Mouse (Mus musculus) liver, postnatal 0 days (tissue): ENCODE measurements at regions not wholly inside any gene's neighbourhood (a gene's known extent, or its start where the extent isn't known, plus 50 kb on each side); places are given as distances from the start of the nearest gene placed in this dataset.

Experiments
- ATAC-seq: fragments of 200-750 bp; cut with Nextera tagmentation; 2 replicates; pipeline ENCODE4 v1.8.0; 2017; ENCODE audit warnings: mild to moderate bottlenecking, moderate library complexity
- DNase-seq: peaks from one replicate; pipeline ENCODE4 v3.0.0-alpha.2; 2016
- H3K27ac ChIP-seq: fragments of 300-500 bp; sonication (generic); 2 replicates; pipeline ENCODE4 v1.5.1; 2014; ENCODE audit warnings: antibody characterized with exemption, moderate library complexity, mild to moderate bottlenecking, low read depth
- H3K27me3 ChIP-seq: fragments of 300-500 bp; sonication (generic); 2 replicates; pipeline ENCODE4 v1.6.1; 2014; ENCODE audit warnings: low read length, control low read depth, mixed read lengths; ENCODE audit not compliant: insufficient read depth
- H3K36me3 ChIP-seq: fragments of 300-500 bp; sonication (generic); replicated peaks from 2 replicates; pipeline ENCODE4 v1.6.1; 2014; ENCODE audit warnings: mild to moderate bottlenecking, control low read depth, low read length, moderate library complexity, mixed read lengths; ENCODE audit not compliant: insufficient read depth
- H3K4me1 ChIP-seq: fragments of 300-500 bp; sonication (generic); 2 replicates; pipeline ENCODE4 v1.6.1; 2014; ENCODE audit warnings: antibody characterized with exemption, mild to moderate bottlenecking, control low read depth; ENCODE audit not compliant: insufficient read depth
- H3K4me2 ChIP-seq: fragments of 300-500 bp; sonication (generic); 2 replicates; pipeline ENCODE4 v1.6.1; 2014; ENCODE audit warnings: low read depth, mild to moderate bottlenecking, low read length, moderate library complexity, mixed read lengths
- H3K4me3 ChIP-seq: fragments of 300-500 bp; sonication (generic); 2 replicates; pipeline ENCODE4 v1.5.1; 2014; ENCODE audit warnings: low read depth, low read length
- H3K9ac ChIP-seq: fragments of 300-500 bp; sonication (generic); replicated peaks from 2 replicates; pipeline ENCODE4 v1.6.1; 2014; ENCODE audit warnings: mild to moderate bottlenecking, moderate library complexity
- H3K9me3 ChIP-seq: fragments of 300-500 bp; sonication (generic); 2 replicates; pipeline ENCODE4 v1.6.1; 2016; ENCODE audit warnings: mild to moderate bottlenecking, control low read depth, low read length, mixed read lengths
- CTCF ChIP-seq: sonication (generic); IDR thresholded peaks from 2 replicates; pipeline ENCODE4 v1.5.1; 2016; ENCODE audit warnings: antibody characterized with exemption, low read depth
- EP300 ChIP-seq: IDR thresholded peaks from 2 replicates; pipeline ENCODE4 v1.6.1; 2016; ENCODE audit warnings: antibody characterized with exemption, low read depth, mild to moderate bottlenecking
- WGBS: fragments of 180-500 bp; shearing (Covaris S2); extraction: QIAGEN DNeasy Blood & Tissue Kit; methylation state at CpG from one replicate; pipeline ENCODE4 v1.1.7; 2014; ENCODE audit not compliant: insufficient replicate concordance; 5-methylcytosine and 5-hydroxymethylcytosine counted together

DNA sequence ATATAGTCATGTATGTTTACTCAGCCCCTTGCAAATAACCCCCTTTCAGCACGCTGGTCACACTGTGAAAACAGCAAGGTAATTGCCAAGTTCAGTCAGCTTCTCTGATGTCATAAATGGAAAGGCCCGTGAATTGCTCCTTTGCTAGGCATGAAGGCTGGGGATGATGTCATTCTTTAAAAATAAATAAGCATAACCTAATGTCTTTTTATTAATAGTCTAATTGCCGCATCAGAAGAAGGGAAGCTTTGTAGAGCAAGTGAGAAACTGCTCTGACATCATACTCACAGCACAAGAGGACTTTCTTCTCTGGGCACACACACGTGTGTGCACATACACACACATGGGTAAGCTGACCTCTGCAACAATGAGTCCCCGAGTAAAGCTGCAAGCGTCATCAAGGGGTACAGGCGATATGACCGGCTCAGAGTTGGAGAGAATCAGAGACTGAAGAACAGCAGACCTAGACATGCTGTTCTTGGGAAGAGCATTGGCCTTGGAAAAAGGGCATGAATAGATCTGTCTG is 113.2 kb upstream of the Hs3st3a1 start:
- WGBS: 76% methylated on average over 8 of the region's 8 CpGs
- H3K27ac ChIP-seq: no peak overlapping the region
- no peak for ATAC-seq

DNA sequence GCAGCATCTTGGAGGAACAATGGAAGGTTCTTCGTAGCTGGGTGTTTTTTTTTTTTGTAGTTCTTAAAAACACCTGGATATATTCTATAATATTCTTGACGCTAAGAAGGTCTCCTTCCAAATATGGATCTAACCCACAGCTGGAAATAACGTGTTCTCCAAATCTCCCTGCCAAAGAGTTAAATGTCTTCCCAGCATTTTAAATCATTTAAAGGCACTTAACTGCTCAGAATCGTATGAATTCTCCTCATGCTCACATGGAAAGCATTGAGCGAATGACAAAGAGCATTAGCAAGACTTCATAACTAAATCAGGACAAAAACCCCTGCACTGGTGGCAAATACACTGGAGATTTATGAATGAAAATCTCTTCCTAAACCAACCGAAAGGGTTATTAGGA is 117.7 kb upstream of the Hs3st3a1 start:
- ATAC-seq (no peak), DNase-seq (no peak)
- H3K4me1 ChIP-seq: no peaks in the 10 kb centered on the region
- 75% methylated on average over 6 of the region's 6 CpGs for WGBS
- no peak overlapping the region for H3K9ac ChIP-seq
- H3K9me3 ChIP-seq: no peaks in the 10 kb centered on the region
- H3K27me3 ChIP-seq: no peaks in the 10 kb centered on the region
- H3K4me2 ChIP-seq: no peak overlapping the region
- no peak overlapping the region for H3K27ac ChIP-seq
- TF ChIP-seq CTCF: no peak
- no peak for TF ChIP-seq EP300
- no peak overlapping the region for H3K4me3 ChIP-seq
- H3K36me3 ChIP-seq: no peaks in the 10 kb centered on the region

More for the DNA sequence above, 113.2 kb upstream of the Hs3st3a1 start:
- Histone ChIP-seq H3K27me3 (no peaks in the 10 kb centered on the region), H3K9me3 (no peaks in the 10 kb centered on the region), H3K36me3 (no peaks in the 10 kb centered on the region), H3K4me2 (no peak overlapping the region), H3K4me1 (no peaks in the 10 kb centered on the region), H3K4me3 (no peak overlapping the region), H3K9ac (no peak overlapping the region)
- TF ChIP-seq EP300: no peak
- no peak for TF ChIP-seq CTCF
- DNase-seq: no peak

DNA sequence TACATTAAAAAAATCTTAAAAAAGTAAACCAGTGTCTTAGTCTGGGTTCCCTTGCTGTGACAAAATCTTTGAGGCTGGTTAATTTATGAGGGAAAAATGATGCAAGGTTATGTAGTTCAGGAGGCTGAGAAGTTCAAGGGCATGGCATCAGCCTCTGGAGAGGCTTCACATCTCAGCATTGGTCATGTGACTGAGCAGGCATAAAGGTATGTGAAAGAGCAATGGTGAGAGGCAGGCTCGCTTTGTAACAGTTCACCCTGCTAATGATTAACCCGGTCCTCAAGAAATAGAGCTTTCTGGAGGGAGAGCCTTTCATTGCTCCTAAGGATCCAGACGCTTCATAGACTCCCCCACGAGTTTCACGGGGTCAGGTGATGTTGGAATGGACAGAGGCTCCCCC is 120.1 kb upstream of the Hs3st3a1 start:
- Histone ChIP-seq H3K4me1 (no peaks in the 10 kb centered on the region), H3K27me3 (no peaks in the 10 kb centered on the region)
- WGBS: 54% methylated on average over 5 of the region's 5 CpGs

DNA sequence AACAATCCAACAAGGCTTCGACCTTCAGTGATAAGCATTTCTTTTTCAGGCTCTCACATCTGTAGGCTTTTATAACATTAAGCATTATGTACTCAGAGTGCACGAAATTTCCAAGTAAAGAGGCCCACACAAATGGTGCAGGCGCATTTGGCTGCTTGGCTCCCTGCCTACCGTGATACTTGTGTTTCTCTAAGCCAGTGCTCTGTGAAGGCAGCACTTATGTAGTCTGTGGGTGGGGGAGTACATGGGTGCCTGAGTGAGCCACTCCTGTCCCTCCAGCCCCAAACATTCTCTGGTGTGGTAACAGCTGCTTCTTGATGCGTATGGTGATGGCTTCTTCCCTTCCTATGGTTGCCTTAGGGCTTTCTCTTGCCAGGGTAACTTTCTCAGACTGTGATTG is 121.9 kb upstream of the Hs3st3a1 start:
- no peak for TF ChIP-seq EP300
- TF ChIP-seq CTCF: no peak
- 73% methylated on average over 5 of the region's 5 CpGs for WGBS

More for the DNA sequence above, 120.1 kb upstream of the Hs3st3a1 start:
- no peak for DNase-seq
- no peak overlapping the region for H3K27ac ChIP-seq
- no peak for ATAC-seq
- H3K36me3 ChIP-seq: no peaks in the 10 kb centered on the region
- no peak overlapping the region for H3K9ac ChIP-seq
- H3K9me3 ChIP-seq: no peaks in the 10 kb centered on the region
- H3K4me2 ChIP-seq: no peak overlapping the region
- no peak for TF ChIP-seq EP300
- TF ChIP-seq CTCF: no peak
- no peak overlapping the region for H3K4me3 ChIP-seq

DNA sequence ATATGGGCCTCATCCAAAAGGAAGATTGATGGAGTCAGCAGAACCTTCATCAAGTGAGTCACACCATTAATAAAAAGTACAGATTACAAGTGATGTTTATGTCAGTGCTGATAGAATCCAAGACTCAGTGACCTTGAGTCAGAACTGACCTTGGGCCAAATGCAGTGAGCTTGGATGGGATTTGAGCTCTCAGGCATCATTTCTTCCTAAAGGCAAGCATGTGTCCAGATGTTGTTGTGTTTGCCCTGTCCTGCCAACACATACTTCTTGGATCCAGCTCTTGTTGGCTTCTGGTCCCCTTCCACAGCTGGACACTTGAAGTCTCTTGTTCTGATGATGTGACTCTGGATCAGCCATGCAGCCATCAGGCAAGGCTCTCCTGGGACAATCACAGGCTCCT is 125.3 kb upstream of the Hs3st3a1 start:
- no peak for TF ChIP-seq EP300
- no peak for TF ChIP-seq CTCF
- Histone ChIP-seq H3K4me2 (no peak overlapping the region), H3K4me1 (no peaks in the 10 kb centered on the region), H3K9ac (no peak overlapping the region), H3K4me3 (no peak overlapping the region), H3K36me3 (no peaks in the 10 kb centered on the region), H3K27ac (no peak overlapping the region), H3K9me3 (no peaks in the 10 kb centered on the region), H3K27me3 (no peaks in the 10 kb centered on the region)
- no peak for DNase-seq
- no peak for ATAC-seq

More for the DNA sequence above, 121.9 kb upstream of the Hs3st3a1 start:
- H3K27me3 ChIP-seq: no peaks in the 10 kb centered on the region
- no peaks in the 10 kb centered on the region for H3K4me1 ChIP-seq
- no peak for ATAC-seq
- no peak overlapping the region for H3K27ac ChIP-seq
- H3K9ac ChIP-seq: no peak overlapping the region
- no peak for DNase-seq
- no peaks in the 10 kb centered on the region for H3K9me3 ChIP-seq
- H3K4me3 ChIP-seq: no peak overlapping the region
- H3K36me3 ChIP-seq: no peaks in the 10 kb centered on the region
- H3K4me2 ChIP-seq: no peak overlapping the region

DNA sequence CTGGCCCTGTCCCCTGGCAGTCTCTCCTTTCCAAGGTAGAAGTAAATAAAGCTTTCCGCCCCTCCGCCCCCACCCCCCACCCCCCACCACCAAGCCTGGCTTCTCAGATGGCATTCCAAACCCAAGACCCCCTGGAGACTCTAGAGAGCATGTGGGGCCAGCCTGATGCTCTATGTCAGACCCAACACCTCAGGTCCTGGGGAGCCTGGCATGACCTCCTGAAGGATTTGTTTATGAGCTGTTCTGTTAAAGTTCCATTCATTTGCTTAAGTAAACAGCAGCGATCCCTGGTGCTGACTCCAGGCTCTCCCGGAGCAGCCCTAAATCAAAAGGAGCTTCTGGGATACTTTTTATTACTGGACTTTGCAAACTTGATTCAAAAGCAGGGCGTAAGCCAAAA is 137.3 kb upstream of the Hs3st3a1 start:
- Histone ChIP-seq H3K9me3 (no peaks in the 10 kb centered on the region), H3K36me3 (no peaks in the 10 kb centered on the region), H3K4me2 (no peak overlapping the region), H3K9ac (no peak overlapping the region), H3K4me1 (no peaks in the 10 kb centered on the region), H3K27ac (no peak overlapping the region), H3K27me3 (no peaks in the 10 kb centered on the region), H3K4me3 (no peak overlapping the region)
- no peak for ATAC-seq
- 33% methylated on average over 5 of the region's 5 CpGs for WGBS
- TF ChIP-seq CTCF: no peak
- TF ChIP-seq EP300: no peak
- DNase-seq: no peak

DNA sequence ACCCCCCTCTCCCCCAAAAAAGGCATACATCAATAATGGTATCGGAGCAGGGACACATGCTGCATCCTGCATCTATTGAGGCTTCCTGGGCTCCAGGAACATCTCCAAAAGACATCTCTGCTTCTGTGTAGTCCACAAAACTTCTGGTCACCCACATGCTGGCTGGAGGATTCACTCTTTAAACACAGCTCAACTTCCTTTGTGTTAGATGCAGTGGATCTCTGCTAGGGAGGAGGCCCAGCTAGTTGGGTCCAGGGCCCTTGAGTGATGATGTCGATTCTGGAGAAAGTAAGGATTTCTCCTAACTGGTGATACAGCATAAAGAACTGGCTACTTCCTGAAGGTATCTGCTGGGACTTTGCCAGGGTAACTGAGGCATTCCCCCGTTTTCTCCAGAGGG is 146.9 kb upstream of the Hs3st3a1 start:
- no peak overlapping the region for H3K4me2 ChIP-seq
- no peak overlapping the region for H3K27ac ChIP-seq
- DNase-seq (no peak), ATAC-seq (no peak)
- no peaks in the 10 kb centered on the region for H3K9me3 ChIP-seq
- H3K9ac ChIP-seq: no peak overlapping the region
- no peaks in the 10 kb centered on the region for H3K36me3 ChIP-seq
- H3K27me3 ChIP-seq: no peaks in the 10 kb centered on the region
- H3K4me3 ChIP-seq: no peak overlapping the region
- 81% methylated on average over 3 of the region's 3 CpGs for WGBS
- no peaks in the 10 kb centered on the region for H3K4me1 ChIP-seq
- TF ChIP-seq EP300 (no peak), CTCF (no peak)
